Mouse (Mus musculus) midbrain, embryonic 14.5 days (tissue): ENCODE data around the gene Armc8. TPM values are rescaled to one million over a fixed set of nuclear protein-coding genes. Genes with fewer than 3 reads are reported as not detected.

ENCODE experiments used
- ATAC-seq: fragments of 200-750 bp; cut with Nextera tagmentation; 2 replicates; pipeline ENCODE4 v1.8.0; 2017; ENCODE audit warnings: moderate number of reproducible peaks, moderate library complexity; ENCODE audit not compliant: low FRiP score, low TSS enrichment
- DNase-seq: peaks from one replicate; pipeline ENCODE4 v3.0.0-alpha.2; 2015
- H3K27ac ChIP-seq: fragments of 300-500 bp; sonication (generic); replicated peaks from 2 replicates; pipeline ENCODE4 v1.5.1; 2014; ENCODE audit warnings: mild to moderate bottlenecking, low read depth, low read length, moderate library complexity
- H3K27me3 ChIP-seq: fragments of 300-500 bp; sonication (generic); 2 replicates; pipeline ENCODE4 v1.6.1; 2014; ENCODE audit warnings: low read length, control low read depth, mixed read lengths; ENCODE audit not compliant: control insufficient read depth, insufficient read depth
- H3K36me3 ChIP-seq: fragments of 300-500 bp; sonication (generic); 2 replicates; pipeline ENCODE4 v1.6.1; 2014; ENCODE audit warnings: low read length, control low read depth; ENCODE audit not compliant: control insufficient read depth, insufficient read depth
- H3K4me1 ChIP-seq: fragments of 300-500 bp; sonication (generic); 2 replicates; pipeline ENCODE4 v1.6.1; 2014; ENCODE audit warnings: mild to moderate bottlenecking, antibody characterized with exemption, low read length, control low read depth; ENCODE audit not compliant: control insufficient read depth, insufficient read depth
- H3K4me2 ChIP-seq: fragments of 300-500 bp; sonication (generic); 2 replicates; pipeline ENCODE4 v1.6.1; 2014; ENCODE audit warnings: mild to moderate bottlenecking, low read length, moderate library complexity
- H3K4me3 ChIP-seq: fragments of 300-500 bp; sonication (generic); replicated peaks from 2 replicates; pipeline ENCODE4 v1.5.1; 2014; ENCODE audit warnings: low read depth, low read length
- H3K9ac ChIP-seq: fragments of 300-500 bp; sonication (generic); replicated peaks from 2 replicates; pipeline ENCODE4 v1.6.1; 2014; ENCODE audit warnings: mild to moderate bottlenecking, low read length, moderate library complexity
- H3K9me3 ChIP-seq: fragments of 300-500 bp; sonication (generic); 2 replicates; pipeline ENCODE4 v1.6.1; 2016; ENCODE audit warnings: low read length, control low read depth, mixed read lengths; ENCODE audit not compliant: control insufficient read depth
- WGBS: fragments of 180-500 bp; shearing (Covaris S2); extraction: QIAGEN DNeasy Blood & Tissue Kit; methylation state at CpG from one replicate; pipeline ENCODE4 v1.1.7; 2014; 5-methylcytosine and 5-hydroxymethylcytosine counted together
- polyA plus RNA-seq: library from polyadenylated mRNA; unstranded; fragments of >200 nt; fragmentation: Nextera tagmentation; extraction: Ambion mirVana; gene quantifications from 2 replicates; pipeline ENCODE4 v1.2.1, GENCODE M21; 2014

Armc8 gene
- polyA plus RNA-seq, 1 experiment from 2014 or later, result 81.0 TPM

DNA sequence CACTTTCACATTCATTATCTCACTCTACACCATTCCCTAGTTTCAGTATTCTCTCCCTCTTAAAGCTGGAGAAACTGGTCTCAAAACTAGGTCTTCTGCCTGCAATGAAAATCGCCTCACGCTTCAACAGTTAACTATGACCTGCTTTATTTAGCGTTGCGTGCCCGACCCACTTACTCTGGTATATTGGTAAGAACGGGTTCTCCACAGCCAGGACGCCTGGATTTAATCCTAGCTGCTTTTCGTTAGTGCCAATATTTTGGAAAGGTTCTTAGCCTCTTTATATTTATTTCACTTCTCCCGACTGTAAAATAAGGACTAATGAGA, 335 bp upstream of the Armc8 start:
- DNase-seq (no peak), ATAC-seq (peak; percentile 29; the same call in 1 of the 2 replicates)
- 2% methylated on average over 9 of the region's 9 CpGs for WGBS
- H3K4me3 ChIP-seq, result peak overlapping the region; percentile 97
- H3K27ac ChIP-seq, result peak overlapping the region; percentile 98
- peak overlapping the region; percentile 82 for H3K4me2 ChIP-seq
- H3K36me3 ChIP-seq, result no peaks in the 10 kb centered on the region
- 0 out of 2 replicates have a peak, but pooled peaks cover 7% of the 10 kb centered on the region for H3K4me1 ChIP-seq
- H3K9me3 ChIP-seq, result no peaks in the 10 kb centered on the region
- peak overlapping the region; percentile 93 for H3K9ac ChIP-seq
- no peaks in the 10 kb centered on the region for H3K27me3 ChIP-seq

DNA sequence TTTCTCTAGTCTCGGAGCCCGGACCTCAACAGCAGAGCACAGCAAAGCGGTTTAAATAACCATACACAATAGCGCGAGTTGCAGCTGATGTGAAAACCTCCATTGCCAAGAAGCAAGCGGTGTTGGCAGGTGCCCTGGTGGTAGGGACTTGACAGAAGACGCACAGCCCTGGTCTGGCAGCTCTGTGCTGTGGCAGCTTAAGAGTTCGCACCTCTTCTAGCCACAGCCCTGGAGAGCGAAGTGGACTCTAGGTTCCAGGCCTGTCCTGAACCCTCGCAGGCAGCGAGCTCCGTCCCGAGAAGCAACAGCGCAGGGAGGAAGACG, 714 bp downstream of the Armc8 start:
- H3K36me3 ChIP-seq, result no peaks in the 10 kb centered on the region
- H3K4me1 ChIP-seq, result 0 out of 2 replicates have a peak, but pooled peaks cover 7% of the 10 kb centered on the region
- peak overlapping the region; percentile 98 for H3K27ac ChIP-seq
- H3K9me3 ChIP-seq, result no peaks in the 10 kb centered on the region
- H3K27me3 ChIP-seq, result no peaks in the 10 kb centered on the region
- peak overlapping the region; percentile 97 for H3K4me3 ChIP-seq
- H3K9ac ChIP-seq, result peak overlapping the region; percentile 93
- peak; percentile 56 for ATAC-seq
- no peak for DNase-seq
- WGBS, result 3% methylated on average over 15 of the region's 15 CpGs
- peak overlapping the region; percentile 82 for H3K4me2 ChIP-seq

- no peak overlapping the region for H3K27ac ChIP-seq
- WGBS, result 36% methylated on average over 11 of the region's 11 CpGs
- H3K4me1 ChIP-seq, result 0 out of 2 replicates have a peak, but pooled peaks cover 7% of the 10 kb centered on the region
- peak; percentile 28 for DNase-seq
- no peaks in the 10 kb centered on the region for H3K36me3 ChIP-seq
- H3K4me3 ChIP-seq, result no peak overlapping the region
- no peaks in the 10 kb centered on the region for H3K9me3 ChIP-seq
- H3K9ac ChIP-seq, result no peak overlapping the region
- no peak for ATAC-seq
- H3K27me3 ChIP-seq, result no peaks in the 10 kb centered on the region
- H3K4me2 ChIP-seq, result no peak overlapping the region
Measured at GRCm38 (mm10) chr9:99563714-99564113, 5.0 kb downstream of the Armc8 start.

DNA sequence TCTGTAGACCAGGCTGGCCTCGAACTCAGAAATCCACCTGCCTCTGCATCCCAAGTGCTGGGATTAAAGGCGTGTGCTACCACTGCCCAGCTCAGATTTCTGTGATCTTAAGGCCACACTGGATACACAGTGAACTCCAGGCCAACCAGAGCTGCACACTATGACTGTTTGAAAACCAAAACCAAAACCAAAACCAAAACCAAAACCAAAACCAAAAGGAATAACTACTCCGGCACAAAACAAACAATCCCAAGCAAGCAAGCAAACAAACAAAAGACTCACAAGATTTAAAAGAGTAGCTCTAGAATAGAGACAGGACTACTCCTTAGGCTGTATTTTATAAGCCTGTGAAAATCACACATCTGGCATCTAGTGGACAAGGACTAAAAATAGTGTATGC, 8.3 kb downstream of the Armc8 start:
- Histone ChIP-seq H3K4me2 (no peak overlapping the region), H3K27ac (no peak overlapping the region), H3K4me3 (no peak overlapping the region), H3K4me1 (no peaks in the 10 kb centered on the region), H3K9me3 (no peaks in the 10 kb centered on the region), H3K27me3 (no peaks in the 10 kb centered on the region), H3K36me3 (no peaks in the 10 kb centered on the region), H3K9ac (no peak overlapping the region)
- 91% methylated on average over 3 of the region's 3 CpGs for WGBS
- ATAC-seq (no peak), DNase-seq (no peak)

- Histone ChIP-seq H3K4me2 (no peak overlapping the region), H3K27ac (no peak overlapping the region), H3K4me3 (no peak overlapping the region), H3K9me3 (no peaks in the 10 kb centered on the region), H3K9ac (no peak overlapping the region), H3K27me3 (no peaks in the 10 kb centered on the region), H3K4me1 (no peaks in the 10 kb centered on the region), H3K36me3 (no peaks in the 10 kb centered on the region)
- ATAC-seq (no peak), DNase-seq (no peak)
Measured at GRCm38 (mm10) chr9:99559557-99559904, 9.2 kb downstream of the Armc8 start.

- Histone ChIP-seq H3K4me1 (no peaks in the 10 kb centered on the region), H3K9me3 (no peaks in the 10 kb centered on the region), H3K27ac (no peak overlapping the region), H3K36me3 (no peaks in the 10 kb centered on the region), H3K27me3 (no peaks in the 10 kb centered on the region), H3K4me2 (no peak overlapping the region), H3K9ac (no peak overlapping the region), H3K4me3 (no peak overlapping the region)
- ATAC-seq, result no peak
- DNase-seq, result no peak
- WGBS, result 94% methylated on average over 7 of the region's 7 CpGs
Measured at GRCm38 (mm10) chr9:99558824-99559556, 9.7 kb downstream of the Armc8 start.

DNA sequence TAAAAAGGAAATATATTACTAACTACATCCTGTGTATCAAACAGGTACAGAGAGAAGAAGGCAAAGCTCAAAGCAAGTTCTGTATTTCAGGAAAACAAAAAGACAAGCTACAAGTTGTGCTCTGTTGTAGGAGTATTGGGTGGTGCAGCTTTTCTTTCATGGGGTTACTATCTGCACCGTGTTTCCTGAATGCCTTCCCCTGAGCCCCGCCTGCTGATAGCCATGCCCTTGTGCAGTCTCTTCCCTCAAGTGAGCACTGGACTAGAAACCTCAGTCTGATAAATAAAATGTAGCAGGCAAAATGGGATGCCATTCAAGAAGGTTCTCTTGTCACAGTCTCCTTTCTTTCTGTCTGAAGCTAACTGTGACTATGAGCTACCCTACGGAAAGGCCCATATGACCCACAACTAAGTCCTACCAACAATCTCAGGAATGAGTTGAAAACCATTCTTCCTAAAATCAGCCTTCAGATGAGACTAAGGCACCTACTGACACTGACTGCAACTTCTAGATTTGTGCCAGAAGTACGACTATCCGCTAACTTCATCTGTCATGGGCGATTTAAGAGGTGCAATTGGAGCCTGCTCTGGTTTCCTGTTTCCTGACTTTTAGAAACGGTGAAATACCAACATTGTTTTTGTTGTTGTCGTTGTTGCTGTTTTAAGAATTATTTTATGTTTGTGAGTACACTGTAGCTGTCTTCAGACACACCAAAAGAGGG, 11.0 kb downstream of the Armc8 start:
- H3K27ac ChIP-seq, result no peak overlapping the region
- H3K9ac ChIP-seq, result no peak overlapping the region
- ATAC-seq (no peak), DNase-seq (no peak)
- WGBS, result 91% methylated on average over 8 of the region's 8 CpGs
- no peaks in the 10 kb centered on the region for H3K27me3 ChIP-seq
- no peak overlapping the region for H3K4me3 ChIP-seq
- H3K4me1 ChIP-seq, result no peaks in the 10 kb centered on the region
- no peak overlapping the region for H3K4me2 ChIP-seq
- H3K9me3 ChIP-seq, result no peaks in the 10 kb centered on the region
- H3K36me3 ChIP-seq, result no peaks in the 10 kb centered on the region

DNA sequence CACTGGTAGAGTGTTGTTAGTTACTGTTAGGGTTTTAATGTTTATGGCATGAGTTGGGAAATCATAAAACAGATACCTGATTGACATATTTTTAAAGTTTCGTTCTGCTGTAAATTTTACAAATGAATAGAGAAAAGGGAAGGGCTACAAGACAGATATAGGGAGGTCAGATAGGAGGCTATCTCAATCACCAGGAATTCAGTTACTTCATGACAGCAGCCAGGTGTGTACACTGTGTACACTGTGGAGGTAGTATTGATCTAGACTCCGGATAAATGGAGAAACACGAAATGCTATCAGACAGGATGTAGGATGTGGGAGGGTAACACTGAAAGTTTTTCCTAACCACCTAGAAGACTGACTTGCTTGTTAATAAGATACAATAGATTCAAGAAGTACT, 13.4 kb downstream of the Armc8 start:
- Histone ChIP-seq H3K9me3 (no peaks in the 10 kb centered on the region), H3K27ac (no peak overlapping the region), H3K4me1 (no peaks in the 10 kb centered on the region), H3K4me3 (no peak overlapping the region), H3K4me2 (no peak overlapping the region), H3K9ac (no peak overlapping the region), H3K36me3 (no peaks in the 10 kb centered on the region), H3K27me3 (no peaks in the 10 kb centered on the region)
- ATAC-seq, result no peak
- 99% methylated on average over 3 of the region's 3 CpGs for WGBS
- no peak for DNase-seq

DNA sequence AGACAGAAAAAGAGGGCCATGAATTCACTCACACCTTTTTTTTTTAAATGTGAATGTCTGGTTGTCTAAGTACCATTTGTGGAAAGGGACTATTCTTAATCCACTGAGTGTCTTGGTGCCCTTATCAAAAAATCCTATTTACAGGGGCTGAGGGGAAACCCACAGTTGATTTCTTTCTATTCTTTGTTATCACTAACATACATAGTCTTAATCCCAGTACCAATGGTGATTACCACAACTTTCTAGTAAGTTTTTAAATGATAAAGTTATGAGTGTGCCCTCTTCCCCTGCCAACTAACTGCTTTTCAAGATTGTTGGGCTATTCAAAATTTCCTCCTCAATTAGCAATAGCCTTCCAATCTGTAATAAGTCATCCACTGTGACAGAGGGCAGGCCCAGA, 14.6 kb downstream of the Armc8 start:
- no peaks in the 10 kb centered on the region for H3K4me1 ChIP-seq
- ATAC-seq (no peak), DNase-seq (no peak)
- H3K4me2 ChIP-seq, result no peak overlapping the region
- H3K27ac ChIP-seq, result no peak overlapping the region
- H3K4me3 ChIP-seq, result no peak overlapping the region
- H3K36me3 ChIP-seq, result no peaks in the 10 kb centered on the region
- H3K9ac ChIP-seq, result no peak overlapping the region
- no peaks in the 10 kb centered on the region for H3K9me3 ChIP-seq
- H3K27me3 ChIP-seq, result no peaks in the 10 kb centered on the region
